Mouse (Mus musculus) frontal cortex, adult (tissue): ENCODE data around the gene Cep95.
"Not testable (repeated sequence)": the region's sequence is repeated elsewhere in the genome, so short reads cannot be mapped to it uniquely, and the experiment has no call there.

Experiments used
- ATAC-seq: cut with Nextera tagmentation; 2 replicates; pipeline ENCODE4 v1.9.2; 2017; ENCODE audit warnings: mild to moderate bottlenecking, moderate library complexity, mixed read lengths; ENCODE audit not compliant: low TSS enrichment

Gene Cep95

GRCm38 (mm10) chr11:106788775-106789459, at the start of gene Cep95, which contains the start of gene Ddx5:
Gene Cep95 (plus strand): TSS chr11:106789252.
Gene Ddx5 (minus strand): TSS chr11:106789185.
- peak; percentile 86 for ATAC-seq

GRCm38 (mm10) chr11:106740724-106741123, 48.3 kb upstream of the Cep95 start:
- ATAC-seq, result not testable (repeated sequence)

GRCm38 (mm10) chr11:106741232-106741631, 47.8 kb upstream of the Cep95 start:
- no peak for ATAC-seq

GRCm38 (mm10) chr11:106741826-106742225, 47.2 kb upstream of the Cep95 start:
- ATAC-seq, result no peak

GRCm38 (mm10) chr11:106742388-106742841, 46.6 kb upstream of the Cep95 start:
- no peak for ATAC-seq

GRCm38 (mm10) chr11:106744949-106745348, 44.1 kb upstream of the Cep95 start:
- ATAC-seq, result no peak

- ATAC-seq, result not testable (repeated sequence)
These were observed 39.4 kb upstream of the Cep95 start for GRCm38 (mm10) chr11:106749557-106750120.

- ATAC-seq, result no peak
These were observed 38.8 kb upstream of the Cep95 start, which contains the start of gene Pecam1 for GRCm38 (mm10) chr11:106750121-106750751. Gene Pecam1 (minus strand): TSS chr11:106750628.

GRCm38 (mm10) chr11:106751039-106752018, 37.7 kb upstream of the Cep95 start, which contains the start of gene Milr1:
Gene Milr1 (plus strand): TSS chr11:106751226.
- ATAC-seq, result no peak

GRCm38 (mm10) chr11:106752103-106752502, 36.9 kb upstream of the Cep95 start:
- no peak for ATAC-seq

GRCm38 (mm10) chr11:106753314-106753713, 35.7 kb upstream of the Cep95 start:
- no peak for ATAC-seq

- no peak for ATAC-seq
These were observed 33.5 kb upstream of the Cep95 start for GRCm38 (mm10) chr11:106755583-106755982.

GRCm38 (mm10) chr11:106759028-106759427, 30.0 kb upstream of the Cep95 start:
- ATAC-seq, result no peak

GRCm38 (mm10) chr11:106760511-106760910, 28.5 kb upstream of the Cep95 start:
- ATAC-seq, result no peak

GRCm38 (mm10) chr11:106762139-106762799, 26.8 kb upstream of the Cep95 start:
- ATAC-seq, result no peak

- ATAC-seq, result no peak
These were observed 26.3 kb upstream of the Cep95 start for GRCm38 (mm10) chr11:106762800-106763185.

- no peak for ATAC-seq
These were observed 22.4 kb upstream of the Cep95 start for GRCm38 (mm10) chr11:106766611-106767162.

- no peak for ATAC-seq
These were observed 21.5 kb upstream of the Cep95 start for GRCm38 (mm10) chr11:106767516-106767915.

GRCm38 (mm10) chr11:106770195-106770974, 18.7 kb upstream of the Cep95 start:
- ATAC-seq, result no peak

GRCm38 (mm10) chr11:106773061-106773460, 16.0 kb upstream of the Cep95 start:
- ATAC-seq, result no peak
